Mouse (Mus musculus) embryonic fibroblast, embryonic 13.5 days (primary cell): Measurements from ENCODE around the gene Rfng. TPM values are rescaled to one million over a fixed set of nuclear protein-coding genes. Genes with fewer than 3 reads are reported as not detected.

ENCODE experiments used
- H3K27ac ChIP-seq: 2 replicates; pipeline ENCODE4 v1.5.1; 2012; ENCODE audit warnings: low read length, control low read depth, inconsistent platforms; ENCODE audit not compliant: insufficient read depth
- H3K4me1 ChIP-seq: 2 replicates; pipeline ENCODE4 v1.6.1; 2011; ENCODE audit warnings: low read length; ENCODE audit not compliant: control insufficient read depth, insufficient read depth
- H3K4me3 ChIP-seq: 2 replicates; pipeline ENCODE4 v1.5.1; 2011; ENCODE audit warnings: mild to moderate bottlenecking, control low read depth, low read length; ENCODE audit not compliant: insufficient read depth
- CTCF ChIP-seq: IDR thresholded peaks from 2 replicates; pipeline ENCODE4 v1.5.1; 2011; ENCODE audit warnings: mild to moderate bottlenecking, control low read depth, low read length, moderate library complexity, borderline replicate concordance; ENCODE audit not compliant: insufficient read depth
- POLR2A ChIP-seq: IDR thresholded peaks from 2 replicates; pipeline ENCODE4 v1.6.1; 2011; ENCODE audit warnings: low read depth, mild to moderate bottlenecking, control low read depth, low read length, moderate library complexity
- polyA plus RNA-seq: library from polyadenylated mRNA; stranded (reverse); fragments of >200 nt; gene quantifications from 2 replicates; pipeline ENCODE4 v1.2.4, GENCODE M21; 2011; ENCODE audit warnings: low read depth; ENCODE audit not compliant: missing spikeins, insufficient read length

Gene Rfng
- polyA plus RNA-seq, 1 experiment = 13.0 TPM

DNA sequence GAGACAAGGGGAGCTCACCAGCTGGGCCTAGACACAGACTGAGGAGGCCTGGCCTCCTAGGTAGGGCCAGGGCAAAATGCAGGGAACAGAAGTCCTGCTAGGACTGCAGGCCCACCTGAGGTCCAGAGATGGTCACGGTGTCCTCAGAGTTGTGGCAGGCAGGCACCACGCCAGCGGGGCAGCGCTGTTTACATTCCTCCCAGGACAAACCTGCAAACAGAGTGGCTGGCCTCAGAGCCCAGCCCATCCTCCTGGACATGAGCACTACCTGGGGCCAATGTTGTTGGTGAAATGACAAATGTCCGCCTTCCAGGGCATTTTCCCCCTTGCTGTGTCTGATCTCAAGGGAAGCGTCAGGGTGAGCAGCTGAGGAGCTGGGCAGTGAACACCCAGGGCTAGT, 33.4 kb upstream of the Rfng start:
- Histone ChIP-seq H3K4me1 (no peaks in the 10 kb centered on the region), H3K4me3 (no peak overlapping the region), H3K27ac (no peak overlapping the region)
- TF ChIP-seq POLR2A (no peak), CTCF (no peak)

GRCm38 (mm10) chr11:120812068-120812467, 28.1 kb upstream of the Rfng start:
- TF ChIP-seq POLR2A (no peak), CTCF (no peak)

DNA sequence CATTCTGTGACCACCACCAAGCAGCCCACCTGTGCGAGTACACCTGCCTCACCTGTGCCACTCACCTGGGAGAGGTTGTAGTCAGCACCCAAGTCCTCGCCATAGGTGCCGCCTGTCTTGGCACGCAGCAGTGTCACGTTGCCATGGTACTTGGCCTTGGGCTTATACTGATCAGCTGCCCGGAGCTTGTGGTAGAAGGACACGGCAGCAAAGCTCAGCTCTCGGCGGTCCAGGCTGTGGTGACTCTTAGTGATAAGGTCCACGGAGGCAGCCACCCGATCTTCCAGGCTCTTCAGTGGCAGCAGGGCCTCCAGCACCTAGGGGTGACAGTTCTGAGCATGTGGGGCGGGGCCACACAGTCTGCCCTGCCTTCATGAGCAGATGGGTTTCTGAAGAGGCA, 24.0 kb upstream of the Rfng start:
- no peak overlapping the region for H3K4me3 ChIP-seq
- TF ChIP-seq POLR2A = no peak
- TF ChIP-seq CTCF = no peak

More at GRCm38 (mm10) chr11:120812068-120812467, 28.1 kb upstream of the Rfng start:
- no peak overlapping the region for H3K4me3 ChIP-seq
- H3K4me1 ChIP-seq = no peaks in the 10 kb centered on the region
- H3K27ac ChIP-seq = no peak overlapping the region

DNA sequence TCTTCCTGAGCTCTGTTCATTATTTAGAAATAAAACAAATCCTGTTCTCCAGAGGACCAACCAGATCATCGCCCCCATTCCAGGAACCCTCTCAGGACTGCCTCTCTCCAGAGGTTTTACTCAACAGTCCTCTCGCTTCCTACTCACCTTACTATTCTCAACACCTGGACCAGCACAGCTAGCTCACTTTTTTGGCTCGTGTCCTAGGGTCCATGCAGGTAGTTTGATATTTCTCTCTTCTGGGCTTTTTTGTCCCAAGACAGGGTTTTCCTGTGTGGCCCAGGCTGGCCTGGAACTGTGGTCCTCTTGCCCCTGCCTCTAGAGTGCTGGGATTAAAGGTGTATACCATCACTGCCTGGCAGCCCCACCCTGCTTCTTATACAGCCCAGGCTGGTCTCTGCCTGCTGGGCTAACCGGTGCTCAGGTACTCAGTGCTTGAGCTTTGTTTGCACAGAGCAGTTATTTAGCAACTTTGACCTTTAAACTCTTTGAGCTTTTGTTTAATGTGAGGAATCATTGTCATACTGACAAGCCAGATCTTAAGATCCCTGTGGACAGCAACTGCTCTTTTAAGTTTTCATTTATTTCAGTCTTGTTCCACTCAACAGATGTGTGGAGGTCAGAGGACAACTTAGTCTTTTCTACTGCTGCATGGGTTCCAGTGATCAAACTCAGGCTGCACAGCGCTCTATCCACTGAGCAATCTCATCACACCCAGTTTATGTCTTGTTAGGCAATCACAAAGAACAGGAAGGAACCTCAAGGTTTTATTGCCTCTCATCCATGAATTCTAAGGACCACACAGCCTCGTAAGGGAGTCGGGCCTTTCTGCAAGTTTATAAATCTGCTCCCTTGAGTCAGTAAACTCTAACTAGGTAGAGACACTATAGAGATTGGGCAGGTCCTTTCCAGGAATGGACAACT, 21.6 kb upstream of the Rfng start:
- H3K4me1 ChIP-seq = 0 out of 2 replicates have a peak, but pooled peaks cover 3% of the 10 kb centered on the region
- H3K27ac ChIP-seq = no peak overlapping the region
- H3K4me3 ChIP-seq = no peak overlapping the region
- no peak for TF ChIP-seq POLR2A
- TF ChIP-seq CTCF = no peak

More for the DNA sequence above, 24.0 kb upstream of the Rfng start:
- H3K27ac ChIP-seq = no peak overlapping the region
- no peaks in the 10 kb centered on the region for H3K4me1 ChIP-seq

DNA sequence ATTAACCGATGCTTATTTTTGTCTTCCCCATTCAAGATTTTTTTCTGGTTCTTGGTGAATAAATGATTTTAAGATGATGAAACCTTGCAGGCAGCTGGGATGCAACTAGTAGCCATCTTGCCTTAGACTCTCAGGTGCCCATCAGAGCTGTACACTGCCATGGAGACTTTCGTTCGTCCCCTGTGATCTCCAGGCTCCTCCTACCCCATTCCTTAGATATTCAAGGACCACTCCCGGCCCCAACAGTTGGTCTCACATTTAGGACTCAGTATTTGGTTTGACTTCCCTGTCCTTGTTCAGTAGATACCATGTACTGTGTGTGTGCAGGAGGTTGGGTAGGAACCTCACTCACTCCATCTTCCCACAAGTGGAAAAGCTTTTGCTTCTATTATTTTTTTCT, 20.8 kb upstream of the Rfng start:
- TF ChIP-seq CTCF = no peak
- TF ChIP-seq POLR2A = no peak
- H3K4me1 ChIP-seq = peaks cover 8% of the 10 kb centered on the region; the same call in 1 of the 2 replicates
- no peak overlapping the region for H3K4me3 ChIP-seq
- no peak overlapping the region for H3K27ac ChIP-seq

- no peak overlapping the region for H3K27ac ChIP-seq
- TF ChIP-seq POLR2A (no peak), CTCF (no peak)
- peaks cover 8% of the 10 kb centered on the region; the same call in 1 of the 2 replicates for H3K4me1 ChIP-seq
- H3K4me3 ChIP-seq = no peak overlapping the region
These were observed 20.3 kb upstream of the Rfng start for GRCm38 (mm10) chr11:120804274-120804673.

DNA sequence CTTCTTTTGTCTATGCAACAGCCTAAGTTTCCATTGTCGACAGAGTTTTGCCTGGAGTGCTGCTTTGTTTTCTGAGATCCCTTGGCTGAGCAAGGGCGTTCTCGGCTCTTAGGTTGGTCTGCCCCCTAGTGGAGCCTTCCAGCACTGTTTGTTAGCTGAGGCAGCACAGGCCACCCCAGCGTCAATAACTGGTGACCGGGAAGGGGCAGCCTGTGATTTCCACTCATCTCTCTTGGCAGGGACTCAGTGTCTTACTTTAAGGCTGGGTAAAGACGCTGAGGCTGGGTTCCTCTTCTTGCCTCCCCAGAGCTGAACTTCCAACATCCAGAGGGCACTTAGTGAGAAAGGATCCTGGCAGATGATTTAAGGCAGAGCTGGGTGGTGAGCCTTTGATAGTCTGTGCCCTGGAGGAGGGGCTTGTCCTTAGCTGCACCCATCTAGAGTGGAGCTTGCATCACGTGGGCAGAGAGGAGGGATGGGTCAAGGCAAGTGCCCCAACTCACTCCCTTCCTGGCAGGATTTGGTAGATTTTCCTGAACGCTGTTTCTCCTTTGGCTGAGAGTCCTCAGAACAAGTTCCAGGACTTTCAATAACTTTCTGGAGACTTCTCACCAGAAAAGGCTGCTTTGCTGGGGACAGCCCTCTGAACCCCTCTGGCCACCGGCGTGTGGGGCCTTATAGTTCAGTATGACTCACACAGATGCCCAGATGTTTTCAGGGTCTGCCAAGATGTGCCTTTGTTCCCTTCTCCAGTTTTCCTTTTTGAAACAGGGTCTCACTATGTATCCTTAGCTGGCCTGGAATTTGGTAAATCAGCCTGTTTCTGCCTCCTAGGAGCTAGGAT, 16.3 kb upstream of the Rfng start:
- TF ChIP-seq CTCF (peak; percentile 65; the same call in 1 of the 2 replicates), POLR2A (peak; percentile 66)
- H3K4me1 ChIP-seq = peaks cover 8% of the 10 kb centered on the region; the same call in 1 of the 2 replicates
- peak overlapping the region; percentile 42 for H3K27ac ChIP-seq
- H3K4me3 ChIP-seq = no peak overlapping the region

DNA sequence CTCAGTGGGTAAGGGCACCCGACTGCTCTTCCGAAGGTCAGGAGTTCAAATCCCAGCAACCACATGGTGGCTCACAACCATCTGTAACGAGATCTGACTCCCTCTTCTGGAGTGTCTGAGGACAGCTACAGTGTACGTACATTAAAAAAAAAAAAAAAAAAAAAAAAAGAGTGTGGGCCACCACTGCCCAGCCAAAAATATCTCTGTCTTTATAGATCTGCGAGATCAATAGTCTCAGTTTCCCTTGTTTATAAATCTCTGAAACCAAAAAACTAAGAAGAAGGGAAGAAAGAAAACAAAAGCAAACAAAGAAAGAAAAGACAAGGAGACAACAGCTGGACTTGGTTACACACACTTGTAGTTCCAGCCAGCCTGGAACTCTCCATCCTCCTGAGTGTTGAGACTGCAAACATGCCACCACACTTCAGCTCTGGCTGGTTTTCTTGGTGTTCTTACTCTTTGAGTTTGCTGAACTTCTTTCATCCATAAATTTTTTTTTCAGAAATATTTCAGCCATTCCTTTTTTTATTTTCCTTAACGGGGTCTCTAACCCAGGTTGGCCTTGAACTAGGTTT, 15.4 kb upstream of the Rfng start:
- TF ChIP-seq POLR2A = no peak
- TF ChIP-seq CTCF = no peak
- Histone ChIP-seq H3K4me3 (no peak overlapping the region), H3K27ac (no peak overlapping the region), H3K4me1 (peaks cover 8% of the 10 kb centered on the region; the same call in 1 of the 2 replicates)

- no peak for TF ChIP-seq CTCF
- Histone ChIP-seq H3K4me3 (no peak overlapping the region), H3K4me1 (peaks cover 8% of the 10 kb centered on the region; the same call in 1 of the 2 replicates), H3K27ac (no peak overlapping the region)
These were observed 14.2 kb upstream of the Rfng start for GRCm38 (mm10) chr11:120798244-120798643.

DNA sequence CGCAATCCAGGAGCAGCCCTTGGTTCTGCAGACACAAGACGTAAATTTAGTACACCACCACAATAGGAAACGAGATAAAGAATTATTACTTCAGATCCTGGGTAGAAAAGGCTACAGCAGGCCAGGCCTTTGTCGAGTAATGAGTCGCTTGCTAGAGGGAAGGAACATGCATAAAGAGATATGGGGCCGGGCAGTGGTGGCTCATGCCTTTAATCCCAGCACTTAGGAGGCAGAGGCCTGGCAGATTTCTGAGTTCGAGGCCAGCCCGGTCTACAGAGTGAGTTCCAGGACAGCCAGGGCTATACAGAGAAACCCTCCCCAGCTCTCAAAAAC, 12.6 kb upstream of the Rfng start:
- TF ChIP-seq POLR2A = no peak
- H3K27ac ChIP-seq = no peak overlapping the region
- no peak overlapping the region for H3K4me3 ChIP-seq
- peaks cover 8% of the 10 kb centered on the region; the same call in 1 of the 2 replicates for H3K4me1 ChIP-seq
